Mouse (Mus musculus) neural tube, embryonic 15.5 days (tissue): Measurements from ENCODE around the gene Nipal4. TPM values are rescaled to one million over a fixed set of nuclear protein-coding genes. Genes with fewer than 3 reads are reported as not detected.

Experiments used
- ATAC-seq: fragments of 200-750 bp; cut with Nextera tagmentation; 2 replicates; pipeline ENCODE4 v1.8.0; 2017; ENCODE audit warnings: mild to moderate bottlenecking, moderate TSS enrichment, moderate library complexity; ENCODE audit not compliant: low FRiP score
- H3K27ac ChIP-seq: fragments of 300-500 bp; sonication (generic); replicated peaks from 2 replicates; pipeline ENCODE4 v1.5.1; 2015; ENCODE audit warnings: mild to moderate bottlenecking, inconsistent platforms
- H3K27me3 ChIP-seq: fragments of 300-500 bp; sonication (generic); replicated peaks from 2 replicates; pipeline ENCODE4 v1.6.1; 2015; ENCODE audit warnings: inconsistent platforms
- H3K36me3 ChIP-seq: fragments of 300-500 bp; sonication (generic); 2 replicates; pipeline ENCODE4 v1.6.1; 2015; ENCODE audit warnings: inconsistent platforms
- H3K4me1 ChIP-seq: fragments of 300-500 bp; sonication (generic); 2 replicates; pipeline ENCODE4 v1.6.1; 2015; ENCODE audit warnings: inconsistent platforms
- H3K4me2 ChIP-seq: fragments of 300-500 bp; sonication (generic); 2 replicates; pipeline ENCODE4 v1.6.1; 2015; ENCODE audit warnings: inconsistent platforms, mild to moderate bottlenecking, moderate library complexity
- H3K4me3 ChIP-seq: fragments of 300-500 bp; sonication (generic); replicated peaks from 2 replicates; pipeline ENCODE4 v1.5.1; 2015; ENCODE audit warnings: mild to moderate bottlenecking, inconsistent platforms
- H3K9ac ChIP-seq: fragments of 300-500 bp; sonication (generic); replicated peaks from 2 replicates; pipeline ENCODE4 v1.6.1; 2015; ENCODE audit warnings: mild to moderate bottlenecking, inconsistent platforms
- H3K9me3 ChIP-seq: fragments of 300-500 bp; sonication (generic); replicated peaks from 2 replicates; pipeline ENCODE4 v1.6.1; 2016; ENCODE audit warnings: inconsistent platforms
- WGBS: fragments of 180-500 bp; shearing (Covaris S2); methylation state at CpG from one replicate; pipeline ENCODE4 v1.1.7; 2015; ENCODE audit warnings: mixed read lengths; 5-methylcytosine and 5-hydroxymethylcytosine counted together
- microRNA-seq: library from miRNA; unstranded; fragments of <30 nt; microRNA quantifications from one replicate; pipeline ENCODE4, GENCODE M21; 2017
- polyA plus RNA-seq: library from polyadenylated mRNA; unstranded; fragments of >200 nt; fragmentation: Nextera tagmentation; extraction: Ambion mirVana; gene quantifications from 2 replicates; pipeline ENCODE4 v1.2.1, GENCODE M21; 2015

Gene Nipal4
- polyA plus RNA-seq, 1 experiment from 2014 or later = 0.15 TPM

GRCm38 (mm10) chr11:46110156-46110944 is 56.0 kb downstream of the Nipal4 start:
- ATAC-seq = no peak
- H3K9me3 ChIP-seq = no peaks in the 10 kb centered on the region
- H3K27me3 ChIP-seq = no peaks in the 10 kb centered on the region
- H3K9ac ChIP-seq = no peak overlapping the region
- H3K4me3 ChIP-seq = no peak overlapping the region
- H3K4me1 ChIP-seq = no peaks in the 10 kb centered on the region
- H3K36me3 ChIP-seq = peaks cover 15% of the 10 kb centered on the region
- H3K4me2 ChIP-seq = no peak overlapping the region
- no peak overlapping the region for H3K27ac ChIP-seq
- 80% methylated on average over 8 of the region's 8 CpGs for WGBS

GRCm38 (mm10) chr11:46109206-46109605 is 57.1 kb downstream of the Nipal4 start:
- WGBS = 56% methylated on average over 5 of the region's 5 CpGs
- no peak for ATAC-seq
- peaks cover 7% of the 10 kb centered on the region; the same call in 1 of the 2 replicates for H3K36me3 ChIP-seq
- no peaks in the 10 kb centered on the region for H3K9me3 ChIP-seq
- H3K27me3 ChIP-seq = no peaks in the 10 kb centered on the region
- no peak overlapping the region for H3K4me3 ChIP-seq
- H3K9ac ChIP-seq = no peak overlapping the region
- no peaks in the 10 kb centered on the region for H3K4me1 ChIP-seq
- H3K4me2 ChIP-seq = no peak overlapping the region
- H3K27ac ChIP-seq = no peak overlapping the region

- Histone ChIP-seq H3K36me3 (peaks cover 6% of the 10 kb centered on the region; the same call in 1 of the 2 replicates), H3K27me3 (no peaks in the 10 kb centered on the region), H3K9me3 (no peaks in the 10 kb centered on the region), H3K4me1 (no peaks in the 10 kb centered on the region), H3K9ac (no peak overlapping the region), H3K4me2 (no peak overlapping the region), H3K4me3 (no peak overlapping the region), H3K27ac (no peak overlapping the region)
- ATAC-seq = no peak
- WGBS = 93% methylated on average over 1 of the region's 1 CpGs
Measured at GRCm38 (mm10) chr11:46107046-46107445, 59.3 kb downstream of the Nipal4 start.

- 88% methylated on average over 6 of the region's 6 CpGs for WGBS
- no peak overlapping the region for H3K27ac ChIP-seq
- no peak overlapping the region for H3K9ac ChIP-seq
- no peaks in the 10 kb centered on the region for H3K4me1 ChIP-seq
- H3K27me3 ChIP-seq = no peaks in the 10 kb centered on the region
- H3K4me3 ChIP-seq = no peak overlapping the region
- H3K9me3 ChIP-seq = no peaks in the 10 kb centered on the region
- H3K36me3 ChIP-seq = peaks cover 32% of the 10 kb centered on the region
- no peak overlapping the region for H3K4me2 ChIP-seq
- ATAC-seq = no peak
Measured at GRCm38 (mm10) chr11:46102107-46102506, 64.2 kb downstream of the Nipal4 start.

Small RNA genes within 50 kb of the gene (microRNA-seq; reads per million reads assigned to microRNA genes)
- gene Mir7239 = not detected
- gene Mir8100 = not detected

Other genes with a start within 250 kb of the Nipal4 start
- gene Lsm11, start 221.6 kb downstream of the Nipal4 start, polyA plus RNA-seq = 22.5 and 24.5 TPM in 2 replicates
- gene Thg1l, start 211.0 kb downstream of the Nipal4 start, polyA plus RNA-seq = 9.4 and 10.5 TPM in 2 replicates
- 0.12 and 0.27 TPM in 2 replicates for gene Sox30, start 186.2 kb downstream of the Nipal4 start, polyA plus RNA-seq
- gene Gm12166, start 114.2 kb downstream of the Nipal4 start, polyA plus RNA-seq = 4.5 and 6.6 TPM in 2 replicates
- 13.7 and 16.8 TPM in 2 replicates for gene Adam19, start 110.5 kb downstream of the Nipal4 start, polyA plus RNA-seq
- gene Fndc9, start 69.0 kb upstream of the Nipal4 start, polyA plus RNA-seq = 1.5 and 2.3 TPM in 2 replicates
- 88.0 and 91.1 TPM in 2 replicates for gene Cyfip2, start 146.4 kb upstream of the Nipal4 start, polyA plus RNA-seq
- 2.3 TPM in 1 of 2 replicates, not detected in the other for gene Itk, start 223.0 kb upstream of the Nipal4 start, polyA plus RNA-seq
- not detected in 2 replicates for gene Fam71b, start 230.1 kb upstream of the Nipal4 start, polyA plus RNA-seq